Mouse (Mus musculus): ENCODE measurements at regions not wholly inside any gene's neighbourhood (a gene's known extent, or its start where the extent isn't known, plus 50 kb on each side); places are given as distances from the start of the nearest gene placed in this dataset.

GRCm38 (mm10) chr3:148248617-148249016 lies 741.7 kb downstream of the Adgrl2 start:
- TF ChIP-seq CTCF (IDR thresholded peaks at IDR 0.05; ENCODE audit: control insufficient read depth, insufficient read depth, insufficient replicate concordance, low read depth, low read length) (no peak), POLR2A (IDR thresholded peaks at IDR 0.05; ENCODE audit: control insufficient read depth, low read depth, low read length) (no peak)

Data from testis, adult 2 months (tissue).